Mouse (Mus musculus): Measurements from ENCODE around the gene Dhx8.

DNA sequence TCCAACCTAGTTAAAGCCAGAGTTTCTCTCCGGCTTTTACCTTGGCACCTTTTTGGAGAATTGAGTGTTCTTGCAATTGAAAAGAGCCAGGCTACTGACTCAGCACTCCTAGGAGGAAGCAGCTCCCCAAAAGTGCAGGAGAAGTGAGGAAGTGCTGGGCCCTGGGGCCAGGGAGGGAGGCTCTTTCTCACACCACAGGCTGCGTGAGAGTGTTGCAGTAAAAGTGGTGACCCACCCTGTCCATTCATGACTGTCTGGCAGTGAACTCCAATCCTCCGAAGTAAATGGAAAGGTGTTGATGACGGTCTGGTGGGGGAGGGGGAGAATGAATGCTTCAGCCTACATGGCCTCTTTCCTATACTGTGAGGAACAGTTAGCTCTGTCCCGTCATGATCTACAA, 24.2 kb upstream of the Dhx8 start:
- TF ChIP-seq CTCF (IDR thresholded peaks at IDR 0.05; ENCODE audit: extremely low read depth, insufficient read length, insufficient replicate concordance, low read depth, low read length) (no peak), POLR2A (IDR thresholded peaks at IDR 0.05; ENCODE audit: low read depth, low read length) (no peak)
